Mouse (Mus musculus): ENCODE data around the gene Tmtc2. TPM values are rescaled to one million over a fixed set of nuclear protein-coding genes. Genes with fewer than 3 reads are reported as not detected.

The Tmtc2 gene
- total and polyA plus RNA-seq, 3 experiments: not detected

GRCm38 (mm10) chr10:105427625-105428024, 146.6 kb downstream of the Tmtc2 start:
- in situ Hi-C loops (cut with MboI; ENCODE audit: low pct_ligation_motif_present, low pct_unique_long_range_greater_than_20kb, low sequenced_read_pairs): no loop called here

DNA sequence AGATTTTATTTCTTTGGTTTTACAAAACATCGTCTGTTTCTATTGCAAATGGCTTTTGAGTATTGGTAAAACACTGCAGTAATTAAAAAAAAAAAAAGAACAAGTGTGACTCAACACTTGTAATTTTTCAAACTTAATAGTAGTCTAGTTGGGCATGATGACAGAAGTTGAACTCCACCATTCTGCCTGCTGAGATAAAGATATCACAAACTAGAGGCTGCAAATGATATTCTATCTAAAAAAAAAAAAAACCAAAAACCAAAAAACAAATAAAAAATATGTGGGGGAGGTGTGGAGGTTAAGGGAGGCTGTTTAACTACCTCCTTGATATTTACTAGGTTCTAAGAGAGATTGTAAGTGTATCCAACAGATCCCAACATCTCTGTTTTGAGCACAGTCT, 149.2 kb downstream of the Tmtc2 start:
- in situ Hi-C loops (cut with MboI; ENCODE audit: low pct_ligation_motif_present, low pct_unique_long_range_greater_than_20kb, low sequenced_read_pairs): no loop called here
- peaks cover 67% of the 10 kb centered on the region for H3K9me3 ChIP-seq (replicated peaks; ENCODE audit: low read length)
- no peaks in the 10 kb centered on the region for H3K27me3 ChIP-seq (replicated peaks)
- dilution Hi-C loops (cut with MboI; ENCODE audit: extremely low pct_ligation_motif_present, extremely low pct_unique_long_range_greater_than_20kb, low sequenced_read_pairs): no loop called here
- H3K4me2 ChIP-seq (ENCODE audit: insufficient read depth, low read depth, poor library complexity, severe bottlenecking): no peak overlapping the region
- H3K9ac ChIP-seq (ENCODE audit: insufficient read depth, low read depth): no peak overlapping the region
- no peaks in the 10 kb centered on the region for H3K4me1 ChIP-seq (ENCODE audit: control insufficient read depth in 1 of 2, insufficient read depth in 2 of 2)
- no peak for DNase-seq (ENCODE audit: extremely low read depth)
- H3K4me3 ChIP-seq (replicated peaks in 1 of 3; ENCODE audit: low read depth in 2 of 3, low read length in 2 of 3, poor library complexity in 1 of 3): no peak overlapping the region
- H3K36me3 ChIP-seq (replicated peaks in 1 of 2; ENCODE audit: control insufficient read depth in 1 of 2, insufficient read depth in 1 of 2, low read length in 1 of 2): no peaks in the 10 kb centered on the region
- H3K79me2 ChIP-seq (replicated peaks; ENCODE audit: control insufficient read depth, extremely low read depth, insufficient read depth, poor library complexity, severe bottlenecking): no peaks in the 10 kb centered on the region
- TF ChIP-seq GABPA (IDR thresholded peaks at IDR 0.05; ENCODE audit: insufficient replicate concordance, low read depth, low read length) (no peak), SMC3 (IDR thresholded peaks at IDR 0.05; ENCODE audit: low read depth, low read length) (no peak), EP300 (IDR thresholded peaks at IDR 0.05; ENCODE audit: low read length) (no peak), JUND (conservative IDR thresholded peaks at IDR 0.05; ENCODE audit: low read depth, low read length) (no peak), ZNF384 (IDR thresholded peaks at IDR 0.05; ENCODE audit: low read depth, low read length) (no peak), TBP (conservative IDR thresholded peaks at IDR 0.05; ENCODE audit: low read depth, low read length) (no peak), RAD21 (IDR thresholded peaks at IDR 0.05; ENCODE audit: low read depth, low read length) (no peak), NELFE (IDR thresholded peaks at IDR 0.05; ENCODE audit: low read depth, low read length) (no peak), E2F4 (IDR thresholded peaks at IDR 0.05; ENCODE audit: insufficient replicate concordance, low read depth, low read length) (no peak), ETS1 (conservative IDR thresholded peaks at IDR 0.05; ENCODE audit: low read depth, low read length) (no peak), ZMIZ1 (IDR thresholded peaks at IDR 0.05; ENCODE audit: low read depth, low read length) (no peak), SIN3A (IDR thresholded peaks at IDR 0.05; ENCODE audit: low read length) (no peak), USF1 (IDR thresholded peaks at IDR 0.05; ENCODE audit: low read depth, low read length) (no peak)
- no peak overlapping the region for H3K27ac ChIP-seq (ENCODE audit: insufficient read depth, low read depth)

More at GRCm38 (mm10) chr10:105427625-105428024, 146.6 kb downstream of the Tmtc2 start:
- peaks cover 66% of the 10 kb centered on the region for H3K9me3 ChIP-seq (replicated peaks; ENCODE audit: low read length)
- no peaks in the 10 kb centered on the region for H3K36me3 ChIP-seq (replicated peaks in 1 of 2; ENCODE audit: control insufficient read depth in 1 of 2, insufficient read depth in 1 of 2, low read length in 1 of 2)
- H3K27me3 ChIP-seq (replicated peaks): no peaks in the 10 kb centered on the region
- H3K4me2 ChIP-seq (ENCODE audit: insufficient read depth, low read depth, poor library complexity, severe bottlenecking): no peak overlapping the region
- no peak for TF ChIP-seq ELF1 (IDR thresholded peaks at IDR 0.05; ENCODE audit: low read depth, low read length)
- no peak for TF ChIP-seq CHD2 (IDR thresholded peaks at IDR 0.05; ENCODE audit: low read length)
- no peak for TF ChIP-seq ZNF384 (IDR thresholded peaks at IDR 0.05; ENCODE audit: low read depth, low read length)
- TF ChIP-seq NRF1 (IDR thresholded peaks at IDR 0.05; ENCODE audit: low read depth, low read length): no peak
- TF ChIP-seq MEF2A (IDR thresholded peaks at IDR 0.05; ENCODE audit: borderline replicate concordance, low read depth, low read length): no peak
- no peak for TF ChIP-seq E2F4 (IDR thresholded peaks at IDR 0.05; ENCODE audit: insufficient replicate concordance, low read depth, low read length)
- TF ChIP-seq PAX5 (IDR thresholded peaks at IDR 0.05; ENCODE audit: low read length): no peak
- no peak for TF ChIP-seq ZMIZ1 (IDR thresholded peaks at IDR 0.05; ENCODE audit: low read depth, low read length)
- no peak for TF ChIP-seq POLR2A (IDR thresholded peaks at IDR 0.05; ENCODE audit: low read depth, low read length)
- dilution Hi-C loops (cut with MboI; ENCODE audit: extremely low pct_ligation_motif_present, extremely low pct_unique_long_range_greater_than_20kb, low sequenced_read_pairs): no loop called here
- H3K4me1 ChIP-seq (ENCODE audit: control insufficient read depth in 1 of 2, insufficient read depth in 2 of 2): no peaks in the 10 kb centered on the region
- H3K9ac ChIP-seq (ENCODE audit: insufficient read depth, low read depth): no peak overlapping the region
- no peak for DNase-seq (ENCODE audit: extremely low read depth)
- H3K4me3 ChIP-seq (replicated peaks in 1 of 3; ENCODE audit: low read depth in 2 of 3, low read length in 2 of 3, poor library complexity in 1 of 3): no peak overlapping the region
- no peak overlapping the region for H3K27ac ChIP-seq (ENCODE audit: insufficient read depth, low read depth)
- H3K79me2 ChIP-seq (replicated peaks; ENCODE audit: control insufficient read depth, extremely low read depth, insufficient read depth, poor library complexity, severe bottlenecking): no peaks in the 10 kb centered on the region

Data from CH12.LX (cell line).